Mouse (Mus musculus): ENCODE measurements around the gene Mrps14. TPM values are rescaled to one million over a fixed set of nuclear protein-coding genes. Genes with fewer than 3 reads are reported as not detected.

Mrps14 gene
- polyA plus RNA-seq, 1 experiment = 33.9 TPM

GRCm38 (mm10) chr1:160250782-160251181 lies 55.8 kb downstream of the Mrps14 start:
- TF ChIP-seq POLR2A (IDR thresholded peaks at IDR 0.05; ENCODE audit: borderline replicate concordance, extremely low read depth, insufficient read depth, insufficient read length, poor library complexity, severe bottlenecking) (no peak), CTCF (IDR thresholded peaks at IDR 0.05; ENCODE audit: borderline replicate concordance, extremely low read depth, insufficient read depth, insufficient read length) (no peak)
- no peak for DNase-seq (ENCODE audit: low read depth)

- no peak for DNase-seq (ENCODE audit: low read depth)
- TF ChIP-seq CTCF (IDR thresholded peaks at IDR 0.05; ENCODE audit: borderline replicate concordance, extremely low read depth, insufficient read depth, insufficient read length) (no peak), POLR2A (IDR thresholded peaks at IDR 0.05; ENCODE audit: borderline replicate concordance, extremely low read depth, insufficient read depth, insufficient read length, poor library complexity, severe bottlenecking) (no peak)
These were observed 56.5 kb downstream of the Mrps14 start for GRCm38 (mm10) chr1:160251388-160252007.

Other genes starting within 250 kb of the Mrps14 start
- 0.57 and 1.2 TPM in 2 replicates for gene 4930523C07Rik, start 150.8 kb upstream of the Mrps14 start, polyA plus RNA-seq (2012; rRNA removed)
- gene Tnn, start 41.6 kb upstream of the Mrps14 start, polyA plus RNA-seq (2012; rRNA removed) = 0.04 and 0.40 TPM in 2 replicates
- gene Cacybp, start 17.7 kb downstream of the Mrps14 start, polyA plus RNA-seq (2012; rRNA removed) = 66.6 and 75.1 TPM in 2 replicates